ENCODE assay signal across 10 mouse cellular contexts in genomic region chr5:73056457-73056856, GRCm38 (mm10). TPM values are rescaled to one million over a fixed set of nuclear protein-coding genes. Genes with fewer than 3 reads are reported as not detected.
A peak's percentile ranks its signal among the peaks of the same experiment; 100 is the strongest.
DNase-seq lines count a peak whose midpoint lies in the region; ATAC-seq and TF ChIP-seq lines count a peak whose summit lies in the region.
"Had no signal": no experiment of that assay in that cellular context is flagged by ENCODE, and none has a peak within 500 bp of the region (broad histone marks: within the 10 kb centered on the region; RNA-seq: fewer than 3 reads in every experiment).

No protein-coding gene starts in this region.

- no peak for DNase-seq in cerebellum, adult 2 months
- no peak for DNase-seq in cerebellum, adult 18-20 months
- DNase-seq in kidney, postnatal 10 days, result peak; percentile 32
- no peak for DNase-seq in kidney, adult 9 months
- DNase-seq in 416B (ENCODE audit: low read depth), result peak; percentile 9
- DNase-seq in layer of hippocampus, postnatal 14 days (ENCODE audit: low spot score in 2 of 2), result no peak

- ATAC-seq in megakaryocyte-erythroid progenitor cell, adult 5-6 weeks (replicated peaks; ENCODE audit: low FRiP score, low TSS enrichment, poor library complexity, severe bottlenecking), result no peak

- TF ChIP-seq POLR2A in cerebellum, adult 2 months (IDR thresholded peaks at IDR 0.05; ENCODE audit: borderline replicate concordance, insufficient read depth, low read length), result no peak
- no peak for TF ChIP-seq POLR2A in cortical plate, adult 2 months (IDR thresholded peaks at IDR 0.05; ENCODE audit: extremely low read depth, insufficient read depth, low read length)

- no peak overlapping the region for H3K4me3 ChIP-seq in cerebellum, adult 2 months (replicated peaks; ENCODE audit: insufficient read depth, low read depth, low read length)
- H3K4me3 ChIP-seq in cortical plate, adult 2 months (ENCODE audit: insufficient read depth, low read length), result no peak overlapping the region
- H3K4me3 ChIP-seq: megakaryocyte, embryonic 14.5 days; neural tube, embryonic 12.5 days had no signal

- WGBS in cerebellum, adult 2 months, result 90% methylated on average over 6 of the region's 6 CpGs

- H3K27ac ChIP-seq in cerebellum, adult 2 months (ENCODE audit: insufficient read depth, low read length), result no peak overlapping the region
- H3K27ac ChIP-seq in cortical plate, adult 2 months (ENCODE audit: insufficient read depth, low read length), result no peak overlapping the region
- H3K27ac ChIP-seq: neural tube, embryonic 12.5 days had no signal

- H3K4me1 ChIP-seq in cerebellum, adult 2 months (ENCODE audit: control insufficient read depth, insufficient read depth, low read length), result no peaks in the 10 kb centered on the region
- H3K4me1 ChIP-seq in cortical plate, adult 2 months (ENCODE audit: control insufficient read depth, insufficient read depth, low read length), result no peaks in the 10 kb centered on the region
- H3K4me1 ChIP-seq: megakaryocyte, embryonic 14.5 days; neural tube, embryonic 12.5 days had no signal

- TF ChIP-seq CTCF in cerebellum, adult 2 months (IDR thresholded peaks at IDR 0.05; ENCODE audit: borderline replicate concordance, insufficient read depth, low read depth, low read length), result peak; percentile 10; the same call in 1 of the 2 replicates
- TF ChIP-seq CTCF in cortical plate, adult 2 months (IDR thresholded peaks at IDR 0.05; ENCODE audit: extremely low read depth, insufficient read depth, low read length), result 0 out of 2 replicates have a peak, but pooled peaks have one; percentile 10

- H3K27me3 ChIP-seq in cerebellum, adult 2 months (ENCODE audit: control insufficient read depth, insufficient read depth, low read length), result no peaks in the 10 kb centered on the region
- H3K27me3 ChIP-seq: megakaryocyte, embryonic 14.5 days; neural tube, embryonic 12.5 days had no signal

RNA-seq across cellular contexts. Expression of gene Slc10a4, which starts 49.8 kb away (rescaled TPM):
- polyA plus RNA-seq in cerebellum, adult 2 months (2012; rRNA removed), result 7.6 and 10.9 TPM in 2 replicates
- 0.25 and 1.3 TPM in 2 replicates for polyA plus RNA-seq in cortical plate, adult 2 months (2012; rRNA removed)
- total RNA-seq in megakaryocyte-erythroid progenitor cell, adult 5-6 weeks (2014; fragmentation: Nextera tagmentation), result not detected in 2 replicates
- not detected in 2 replicates for total RNA-seq in megakaryocyte-erythroid progenitor cell, adult 5-6 weeks (2017)
- total RNA-seq in layer of hippocampus, postnatal 14 days (2021), result 1 to 10 TPM; 1.8 to 3.0 TPM

Comparison
In these comparisons a context has a peak if more than half of its experiments do, and no peak if none do; other contexts are left out.
1. DNase-seq: peak in kidney, postnatal 10 days (single experiment) and 416B (single experiment); none in cerebellum, adult 2 months (0 of 2), cerebellum, adult 18-20 months (0 of 2), kidney, adult 9 months (single experiment) and layer of hippocampus, postnatal 14 days (0 of 2).